Mouse (Mus musculus): ENCODE measurements around the gene Cenpa. TPM values are rescaled to one million over a fixed set of nuclear protein-coding genes. Genes with fewer than 3 reads are reported as not detected.

The Cenpa gene
- polyA plus RNA-seq, 1 experiment from 2014 or later = 335 TPM

GRCm38 (mm10) chr5:30651554-30651953, 15.0 kb upstream of the Cenpa start:
- Histone ChIP-seq H3K36me3 (ENCODE audit: control insufficient read depth, insufficient read depth, low read length) (peaks cover under 1% of the 10 kb centered on the region), H3K9ac (ENCODE audit: low read length) (no peak overlapping the region), H3K4me3 (ENCODE audit: low read depth, low read length) (no peak overlapping the region), H3K9me3 (ENCODE audit: control insufficient read depth, low read length) (no peaks in the 10 kb centered on the region), H3K27ac (ENCODE audit: low read depth, low read length) (no peak overlapping the region), H3K4me1 (ENCODE audit: control insufficient read depth, insufficient read depth, low read length) (peaks cover 6% of the 10 kb centered on the region), H3K27me3 (ENCODE audit: control insufficient read depth, insufficient read depth, low read length) (no peaks in the 10 kb centered on the region), H3K4me2 (ENCODE audit: low read depth) (no peak overlapping the region)
- no peak for DNase-seq (ENCODE audit: low spot score)
- no peak for ATAC-seq (ENCODE audit: insufficient read depth, low FRiP score, low TSS enrichment)
- 86% methylated on average over 3 of the region's 3 CpGs for WGBS

- Histone ChIP-seq H3K4me2 (ENCODE audit: low read depth) (no peak overlapping the region), H3K27me3 (ENCODE audit: control insufficient read depth, insufficient read depth, low read length) (no peaks in the 10 kb centered on the region), H3K36me3 (ENCODE audit: control insufficient read depth, insufficient read depth, low read length) (peaks cover 4% of the 10 kb centered on the region), H3K4me3 (ENCODE audit: low read depth, low read length) (no peak overlapping the region), H3K27ac (ENCODE audit: low read depth, low read length) (no peak overlapping the region), H3K4me1 (ENCODE audit: control insufficient read depth, insufficient read depth, low read length) (peaks cover 5% of the 10 kb centered on the region), H3K9ac (ENCODE audit: low read length) (no peak overlapping the region), H3K9me3 (ENCODE audit: control insufficient read depth, low read length) (no peaks in the 10 kb centered on the region)
- DNase-seq (ENCODE audit: low spot score) (no peak), ATAC-seq (ENCODE audit: insufficient read depth, low FRiP score, low TSS enrichment) (no peak)
- 89% methylated on average over 6 of the region's 6 CpGs for WGBS
Observed at GRCm38 (mm10) chr5:30653246-30653645, 13.3 kb upstream of the Cenpa start.

DNA sequence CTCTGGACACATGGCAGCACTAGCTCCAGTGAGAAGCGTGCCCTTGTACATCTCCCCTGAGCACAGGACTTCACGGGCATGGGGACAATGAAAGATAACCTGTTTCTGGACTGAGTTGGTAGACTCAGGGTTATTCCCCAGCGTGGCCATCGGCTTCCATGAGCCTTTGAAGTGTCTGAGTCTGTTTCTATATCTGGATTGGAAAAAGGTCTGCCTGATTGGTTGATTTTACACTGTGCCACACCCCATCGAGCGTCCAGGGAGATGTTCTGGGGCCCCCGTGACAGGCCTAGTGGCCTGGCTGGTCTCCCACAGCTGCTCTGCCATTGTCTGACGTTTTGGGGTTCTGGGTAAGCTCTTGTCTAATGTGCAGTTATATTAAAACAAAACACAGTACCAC, 11.5 kb upstream of the Cenpa start:
- Histone ChIP-seq H3K9ac (ENCODE audit: low read length) (no peak overlapping the region), H3K9me3 (ENCODE audit: control insufficient read depth, low read length) (no peaks in the 10 kb centered on the region), H3K4me1 (ENCODE audit: control insufficient read depth, insufficient read depth, low read length) (no peaks in the 10 kb centered on the region), H3K36me3 (ENCODE audit: control insufficient read depth, insufficient read depth, low read length) (peaks cover 4% of the 10 kb centered on the region), H3K27me3 (ENCODE audit: control insufficient read depth, insufficient read depth, low read length) (no peaks in the 10 kb centered on the region), H3K4me2 (ENCODE audit: low read depth) (no peak overlapping the region), H3K4me3 (ENCODE audit: low read depth, low read length) (no peak overlapping the region), H3K27ac (ENCODE audit: low read depth, low read length) (no peak overlapping the region)
- ATAC-seq (ENCODE audit: insufficient read depth, low FRiP score, low TSS enrichment) = no peak
- no peak for DNase-seq (ENCODE audit: low spot score)
- 89% methylated on average over 8 of the region's 8 CpGs for WGBS

DNA sequence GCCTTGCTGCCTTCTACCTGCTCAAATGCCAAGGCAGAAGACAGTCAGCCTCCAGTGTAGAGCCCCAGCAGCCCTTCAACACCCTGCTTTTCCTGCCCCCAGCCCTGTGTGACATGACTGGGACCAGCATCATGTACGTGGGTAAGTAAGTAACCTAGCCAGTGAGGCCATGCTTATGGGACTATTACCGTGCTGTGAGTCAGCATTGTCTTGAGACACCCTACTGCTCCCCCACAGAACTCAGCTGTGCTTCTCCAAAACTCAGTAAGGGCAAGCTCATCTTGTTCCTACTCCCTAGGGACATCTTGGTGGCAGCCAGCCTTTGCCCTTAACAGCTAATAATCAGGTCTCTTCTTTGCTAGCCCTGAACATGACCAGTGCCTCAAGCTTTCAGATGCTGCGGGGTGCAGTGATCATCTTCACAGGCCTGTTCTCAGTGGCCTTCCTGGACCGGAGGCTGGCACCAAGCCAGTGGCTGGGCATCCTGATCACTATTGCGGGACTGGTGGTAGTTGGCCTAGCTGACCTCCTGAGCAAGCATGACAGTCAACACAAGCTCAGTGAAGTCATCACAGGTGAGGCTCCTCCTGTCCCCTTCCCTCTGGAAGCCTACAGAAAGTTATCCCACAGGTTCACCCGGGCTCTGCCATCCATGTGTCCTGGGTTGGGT, 10.9 kb upstream of the Cenpa start:
- H3K4me3 ChIP-seq (ENCODE audit: low read depth, low read length) = no peak overlapping the region
- no peaks in the 10 kb centered on the region for H3K9me3 ChIP-seq (ENCODE audit: control insufficient read depth, low read length)
- WGBS = 93% methylated on average over 6 of the region's 6 CpGs
- H3K36me3 ChIP-seq (ENCODE audit: control insufficient read depth, insufficient read depth, low read length) = peaks cover 4% of the 10 kb centered on the region
- no peaks in the 10 kb centered on the region for H3K27me3 ChIP-seq (ENCODE audit: control insufficient read depth, insufficient read depth, low read length)
- H3K9ac ChIP-seq (ENCODE audit: low read length) = no peak overlapping the region
- no peaks in the 10 kb centered on the region for H3K4me1 ChIP-seq (ENCODE audit: control insufficient read depth, insufficient read depth, low read length)
- no peak for ATAC-seq (ENCODE audit: insufficient read depth, low FRiP score, low TSS enrichment)
- no peak for DNase-seq (ENCODE audit: low spot score)
- no peak overlapping the region for H3K4me2 ChIP-seq (ENCODE audit: low read depth)
- no peak overlapping the region for H3K27ac ChIP-seq (ENCODE audit: low read depth, low read length)

GRCm38 (mm10) chr5:30659042-30659441, 7.5 kb upstream of the Cenpa start:
- peaks cover 4% of the 10 kb centered on the region for H3K36me3 ChIP-seq (ENCODE audit: control insufficient read depth, insufficient read depth, low read length)
- H3K4me2 ChIP-seq (ENCODE audit: low read depth) = no peak overlapping the region
- no peaks in the 10 kb centered on the region for H3K4me1 ChIP-seq (ENCODE audit: control insufficient read depth, insufficient read depth, low read length)
- ATAC-seq (ENCODE audit: insufficient read depth, low FRiP score, low TSS enrichment) (no peak), DNase-seq (ENCODE audit: low spot score) (no peak)
- no peak overlapping the region for H3K9ac ChIP-seq (ENCODE audit: low read length)
- no peak overlapping the region for H3K27ac ChIP-seq (ENCODE audit: low read depth, low read length)
- 83% methylated on average over 4 of the region's 4 CpGs for WGBS
- H3K27me3 ChIP-seq (ENCODE audit: control insufficient read depth, insufficient read depth, low read length) = no peaks in the 10 kb centered on the region
- no peak overlapping the region for H3K4me3 ChIP-seq (ENCODE audit: low read depth, low read length)
- H3K9me3 ChIP-seq (ENCODE audit: control insufficient read depth, low read length) = no peaks in the 10 kb centered on the region

- H3K36me3 ChIP-seq (ENCODE audit: control insufficient read depth, insufficient read depth, low read length) = peaks cover 4% of the 10 kb centered on the region
Observed at GRCm38 (mm10) chr5:30660278-30660677, 6.3 kb upstream of the Cenpa start.

GRCm38 (mm10) chr5:30660813-30661212, 5.8 kb upstream of the Cenpa start:
- no peak overlapping the region for H3K4me3 ChIP-seq (ENCODE audit: low read depth, low read length)
- H3K9ac ChIP-seq (ENCODE audit: low read length) = no peak overlapping the region
- no peak overlapping the region for H3K4me2 ChIP-seq (ENCODE audit: low read depth)
- no peak for ATAC-seq (ENCODE audit: insufficient read depth, low FRiP score, low TSS enrichment)
- no peaks in the 10 kb centered on the region for H3K9me3 ChIP-seq (ENCODE audit: control insufficient read depth, low read length)
- H3K27me3 ChIP-seq (ENCODE audit: control insufficient read depth, insufficient read depth, low read length) = no peaks in the 10 kb centered on the region
- H3K4me1 ChIP-seq (ENCODE audit: control insufficient read depth, insufficient read depth, low read length) = no peaks in the 10 kb centered on the region
- no peak overlapping the region for H3K27ac ChIP-seq (ENCODE audit: low read depth, low read length)
- H3K36me3 ChIP-seq (ENCODE audit: control insufficient read depth, insufficient read depth, low read length) = peaks cover 4% of the 10 kb centered on the region
- DNase-seq (ENCODE audit: low spot score) = no peak
- WGBS = 96% methylated on average over 5 of the region's 5 CpGs

More at GRCm38 (mm10) chr5:30660278-30660677, 6.3 kb upstream of the Cenpa start:
- Histone ChIP-seq H3K9me3 (ENCODE audit: control insufficient read depth, low read length) (no peaks in the 10 kb centered on the region), H3K4me2 (ENCODE audit: low read depth) (no peak overlapping the region), H3K4me3 (ENCODE audit: low read depth, low read length) (no peak overlapping the region), H3K27ac (ENCODE audit: low read depth, low read length) (no peak overlapping the region), H3K27me3 (ENCODE audit: control insufficient read depth, insufficient read depth, low read length) (no peaks in the 10 kb centered on the region), H3K4me1 (ENCODE audit: control insufficient read depth, insufficient read depth, low read length) (no peaks in the 10 kb centered on the region), H3K9ac (ENCODE audit: low read length) (no peak overlapping the region)
- 95% methylated on average over 1 of the region's 1 CpGs for WGBS
- no peak for DNase-seq (ENCODE audit: low spot score)
- ATAC-seq (ENCODE audit: insufficient read depth, low FRiP score, low TSS enrichment) = no peak

GRCm38 (mm10) chr5:30665360-30665759, 1.2 kb upstream of the Cenpa start:
- ATAC-seq (ENCODE audit: insufficient read depth, low FRiP score, low TSS enrichment) (no peak), DNase-seq (ENCODE audit: low spot score) (no peak)
- no peak overlapping the region for H3K4me2 ChIP-seq (ENCODE audit: low read depth)
- H3K4me1 ChIP-seq (ENCODE audit: control insufficient read depth, insufficient read depth, low read length) = peaks cover 3% of the 10 kb centered on the region; the same call in 1 of the 2 replicates
- WGBS = 93% methylated on average over 9 of the region's 9 CpGs
- no peak overlapping the region for H3K9ac ChIP-seq (ENCODE audit: low read length)
- H3K9me3 ChIP-seq (ENCODE audit: control insufficient read depth, low read length) = no peaks in the 10 kb centered on the region
- peaks cover 2% of the 10 kb centered on the region; the same call in 1 of the 2 replicates for H3K36me3 ChIP-seq (ENCODE audit: control insufficient read depth, insufficient read depth, low read length)
- no peak overlapping the region for H3K27ac ChIP-seq (ENCODE audit: low read depth, low read length)
- H3K27me3 ChIP-seq (ENCODE audit: control insufficient read depth, insufficient read depth, low read length) = no peaks in the 10 kb centered on the region
- H3K4me3 ChIP-seq (ENCODE audit: low read depth, low read length) = no peak overlapping the region

DNA sequence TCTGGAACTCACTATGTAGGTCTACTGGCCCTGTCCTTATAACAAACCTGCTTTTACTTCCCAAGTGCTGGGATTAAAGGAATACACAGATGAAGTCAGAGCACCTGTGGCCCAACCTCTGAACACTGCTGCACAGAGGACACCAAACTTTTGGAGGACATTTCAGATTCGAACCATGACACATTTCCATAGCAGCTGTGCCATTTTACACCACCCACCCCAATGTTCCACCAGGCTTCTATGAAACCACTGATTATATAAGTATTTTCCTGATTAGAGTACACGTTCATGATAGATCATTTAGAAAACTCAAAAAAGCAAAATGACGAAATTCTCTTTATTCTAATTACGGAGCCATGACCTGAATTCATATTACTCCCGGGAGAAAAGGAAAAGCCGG, 609 bp upstream of the Cenpa start:
- peaks cover 3% of the 10 kb centered on the region; the same call in 1 of the 2 replicates for H3K4me1 ChIP-seq (ENCODE audit: control insufficient read depth, insufficient read depth, low read length)
- no peaks in the 10 kb centered on the region for H3K27me3 ChIP-seq (ENCODE audit: control insufficient read depth, insufficient read depth, low read length)
- no peak for ATAC-seq (ENCODE audit: insufficient read depth, low FRiP score, low TSS enrichment)
- peak overlapping the region; percentile 85 for H3K4me3 ChIP-seq (ENCODE audit: low read depth, low read length)
- no peak for DNase-seq (ENCODE audit: low spot score)
- H3K4me2 ChIP-seq (ENCODE audit: low read depth) = peak overlapping the region; percentile 59
- peak overlapping the region; percentile 51 for H3K9ac ChIP-seq (ENCODE audit: low read length)
- no peak overlapping the region for H3K27ac ChIP-seq (ENCODE audit: low read depth, low read length)
- no peaks in the 10 kb centered on the region for H3K9me3 ChIP-seq (ENCODE audit: control insufficient read depth, low read length)
- 74% methylated on average over 6 of the region's 6 CpGs for WGBS
- H3K36me3 ChIP-seq (ENCODE audit: control insufficient read depth, insufficient read depth, low read length) = peaks cover 2% of the 10 kb centered on the region; the same call in 1 of the 2 replicates

All from neural tube, embryonic 11.5 days (tissue).